Mouse (Mus musculus): ENCODE measurements around the gene Pola1.

GRCm38 (mm10) chrX:93654218-93655002 is 22.5 kb upstream of the Pola1 start, which contains the start of gene Pcyt1b:
- TF ChIP-seq CTCF (IDR thresholded peaks at IDR 0.05; ENCODE audit: control insufficient read depth, insufficient read depth, insufficient replicate concordance, low read depth, low read length) = no peak
- no peak for TF ChIP-seq POLR2A (IDR thresholded peaks at IDR 0.05; ENCODE audit: control insufficient read depth, low read depth, low read length)

Measured in testis, adult 2 months (tissue).